Mouse (Mus musculus): ENCODE measurements around the gene Fam155a.
"Not testable (repeated sequence)": the region's sequence is repeated elsewhere in the genome, so short reads cannot be mapped to it uniquely, and the experiment has no call there.

Fam155a gene

GRCm38 (mm10) chr8:9404651-9405050, 366.3 kb downstream of the Fam155a start:
- no peak for DNase-seq (ENCODE audit: low read depth, low spot score)

- no peak for DNase-seq (ENCODE audit: low read depth, low spot score)
Measured at GRCm38 (mm10) chr8:9402393-9402792, 368.6 kb downstream of the Fam155a start.

- DNase-seq (ENCODE audit: low read depth, low spot score) = no peak
Measured at GRCm38 (mm10) chr8:9398606-9399263, 372.2 kb downstream of the Fam155a start.

- DNase-seq (ENCODE audit: low read depth, low spot score) = no peak
Measured at GRCm38 (mm10) chr8:9398040-9398439, 372.9 kb downstream of the Fam155a start.

- DNase-seq (ENCODE audit: low read depth, low spot score) = no peak
Measured at GRCm38 (mm10) chr8:9394670-9395069, 376.3 kb downstream of the Fam155a start.

GRCm38 (mm10) chr8:9393246-9393645, 377.7 kb downstream of the Fam155a start:
- no peak for DNase-seq (ENCODE audit: low read depth, low spot score)

- not testable (repeated sequence) for DNase-seq (ENCODE audit: low read depth, low spot score)
Measured at GRCm38 (mm10) chr8:9390229-9390628, 380.7 kb downstream of the Fam155a start.

GRCm38 (mm10) chr8:9369201-9369600, 401.8 kb downstream of the Fam155a start:
- DNase-seq (ENCODE audit: low read depth, low spot score) = no peak

- no peak for DNase-seq (ENCODE audit: low read depth, low spot score)
Measured at GRCm38 (mm10) chr8:9367721-9368120, 403.2 kb downstream of the Fam155a start.

- no peak for DNase-seq (ENCODE audit: low read depth, low spot score)
Measured at GRCm38 (mm10) chr8:9365381-9365780, 405.6 kb downstream of the Fam155a start.

GRCm38 (mm10) chr8:9348523-9349135, 422.3 kb downstream of the Fam155a start:
- no peak for DNase-seq (ENCODE audit: low read depth, low spot score)

GRCm38 (mm10) chr8:9347163-9347562, 423.8 kb downstream of the Fam155a start:
- DNase-seq (ENCODE audit: low read depth, low spot score) = no peak

- no peak for DNase-seq (ENCODE audit: low read depth, low spot score)
Measured at GRCm38 (mm10) chr8:9344136-9344535, 426.8 kb downstream of the Fam155a start.

GRCm38 (mm10) chr8:9342998-9343397, 428.0 kb downstream of the Fam155a start:
- DNase-seq (ENCODE audit: low read depth, low spot score) = no peak

- DNase-seq (ENCODE audit: low read depth, low spot score) = no peak
Measured at GRCm38 (mm10) chr8:9342593-9342992, 428.4 kb downstream of the Fam155a start.

- DNase-seq (ENCODE audit: low read depth, low spot score) = no peak
Measured at GRCm38 (mm10) chr8:9337905-9338304, 433.1 kb downstream of the Fam155a start.

GRCm38 (mm10) chr8:9335933-9336303, 435.0 kb downstream of the Fam155a start:
- no peak for DNase-seq (ENCODE audit: low read depth, low spot score)

- no peak for DNase-seq (ENCODE audit: low read depth, low spot score)
Measured at GRCm38 (mm10) chr8:9335285-9335932, 435.6 kb downstream of the Fam155a start.

GRCm38 (mm10) chr8:9332766-9333165, 438.2 kb downstream of the Fam155a start:
- no peak for DNase-seq (ENCODE audit: low read depth, low spot score)

- DNase-seq (ENCODE audit: low read depth, low spot score) = no peak
Measured at GRCm38 (mm10) chr8:9309456-9309855, 461.5 kb downstream of the Fam155a start.

GRCm38 (mm10) chr8:9303526-9304135, 467.3 kb downstream of the Fam155a start:
- DNase-seq (ENCODE audit: low read depth, low spot score) = no peak

GRCm38 (mm10) chr8:9295046-9295445, 475.9 kb downstream of the Fam155a start:
- no peak for DNase-seq (ENCODE audit: low read depth, low spot score)

GRCm38 (mm10) chr8:9292532-9292931, 478.4 kb downstream of the Fam155a start:
- no peak for DNase-seq (ENCODE audit: low read depth, low spot score)
